Mouse (Mus musculus) lung, adult 18-20 months (tissue): ENCODE measurements at regions not wholly inside any gene's neighbourhood (a gene's known extent, or its start where the extent isn't known, plus 50 kb on each side); places are given as distances from the start of the nearest gene placed in this dataset.
A peak's percentile ranks its signal among the peaks of the same experiment; 100 is the strongest.

Source experiments
- DNase-seq, 2 experiments: peaks; one replicate each; pipeline ENCODE4 v3.0.0; 2022; ENCODE audit warnings: mixed read lengths in 2 of 2

DNA sequence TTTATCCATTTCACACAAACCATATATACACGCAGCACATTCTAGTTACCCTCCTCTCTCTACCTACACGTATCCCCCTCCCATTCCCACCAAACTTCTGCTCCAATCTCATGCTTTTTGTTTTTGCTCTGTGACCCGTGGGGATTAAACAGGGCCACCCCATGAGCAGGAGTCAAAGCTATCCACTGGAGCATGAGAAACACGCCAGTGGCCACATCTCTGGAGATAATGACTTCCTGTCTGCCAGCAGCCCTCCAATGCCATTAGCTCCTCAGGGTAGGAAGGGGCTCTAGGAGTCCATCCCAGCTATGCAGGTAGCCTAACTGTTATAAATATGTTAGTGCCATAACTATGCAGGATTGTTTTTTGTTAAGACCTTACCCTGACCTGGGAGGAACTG lies 141.9 kb upstream of the Grb10 start:
- no peak for DNase-seq

DNA sequence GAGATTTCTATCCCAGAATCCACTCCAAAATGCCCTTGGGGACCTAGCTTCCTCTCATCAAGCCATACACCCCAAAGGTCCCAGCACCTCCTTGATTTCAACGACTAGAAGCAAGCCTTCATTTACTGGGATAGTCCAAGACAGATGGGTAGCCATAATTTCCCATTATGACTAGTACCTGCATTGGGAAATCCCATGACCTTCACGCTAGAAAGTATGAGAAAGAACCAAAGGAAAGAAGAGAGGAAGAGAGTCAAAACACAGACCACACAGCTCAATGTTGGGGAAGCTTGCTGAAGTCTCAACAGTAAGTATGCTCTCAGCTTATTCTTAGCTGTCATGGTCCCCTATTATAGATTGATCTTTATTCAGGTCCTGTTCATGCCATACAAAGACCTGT lies 133.9 kb upstream of the Grb10 start:
- no peak for DNase-seq

DNA sequence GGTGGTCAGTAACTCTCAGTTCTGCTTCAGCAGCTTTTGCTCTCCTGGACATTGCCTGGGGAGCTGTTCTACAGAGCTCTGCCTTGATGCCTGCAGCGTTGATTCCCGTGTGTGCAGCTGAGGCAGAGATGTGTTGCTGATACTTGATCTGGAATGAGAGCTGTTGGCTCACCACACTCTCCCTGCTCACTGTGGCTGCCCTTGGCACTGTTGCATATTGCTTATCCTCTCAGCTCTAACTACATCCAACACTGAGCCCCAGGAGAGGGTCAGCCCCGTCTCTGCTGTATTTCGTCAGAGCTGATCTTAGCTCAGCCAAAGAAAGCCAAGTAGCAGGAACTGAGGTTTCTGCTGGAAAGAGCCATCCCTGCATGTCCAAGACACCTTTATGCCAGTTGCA lies 132.8 kb upstream of the Grb10 start:
- peak in 1 of 2 experiments; percentile 0 for DNase-seq

DNA sequence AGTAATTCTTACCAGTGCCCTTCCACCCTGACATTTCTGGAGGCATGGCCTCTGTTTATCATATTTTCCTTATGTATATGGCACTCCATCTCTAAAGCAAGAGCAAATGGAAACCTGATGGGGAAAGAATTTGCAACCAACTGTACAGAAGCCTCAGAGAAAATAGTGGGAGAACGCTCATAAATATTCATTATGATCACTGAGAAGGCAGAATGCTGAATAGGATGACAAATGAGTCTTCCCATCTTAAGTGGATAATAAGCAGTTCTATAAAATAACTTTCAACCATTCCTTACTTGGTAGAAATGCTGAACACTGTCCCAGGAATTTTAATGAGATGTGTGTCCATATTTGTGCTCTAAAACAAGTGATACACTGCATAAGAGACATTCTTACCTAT lies 129.9 kb upstream of the Grb10 start:
- no peak for DNase-seq
